Mouse (Mus musculus): ENCODE measurements around the gene Tmcc1.

DNA sequence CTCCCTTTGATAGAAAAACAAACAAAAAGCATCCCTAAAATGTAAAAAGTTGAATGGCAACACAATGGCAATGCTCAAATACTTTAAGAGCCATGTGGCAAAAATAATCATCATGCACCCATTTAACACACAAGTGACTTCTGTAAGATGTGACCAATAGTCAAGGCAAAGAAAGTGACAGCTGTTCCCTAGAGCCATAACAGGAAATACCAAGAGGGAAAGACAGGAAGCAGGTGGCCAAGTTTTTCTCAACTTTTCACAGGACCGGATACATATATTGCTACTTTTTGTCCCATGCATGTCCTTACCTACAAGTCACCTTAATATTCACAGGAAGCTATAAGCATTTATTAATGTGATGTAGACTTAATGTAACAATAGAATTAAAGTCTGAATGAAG is 3.9 kb downstream of the Tmcc1 start:
- TF ChIP-seq MAX (IDR thresholded peaks at IDR 0.05; ENCODE audit: low read depth) (no peak), POLR2AphosphoS2 (IDR thresholded peaks at IDR 0.05; ENCODE audit: insufficient read length, low read depth) (no peak), POLR2A (IDR thresholded peaks at IDR 0.05; ENCODE audit: insufficient read length, low read depth) (no peak), TCF3 (IDR thresholded peaks at IDR 0.05; ENCODE audit: insufficient read length, low read depth) (no peak), E2F4 (IDR thresholded peaks at IDR 0.05; ENCODE audit: insufficient read depth) (no peak), MYOG (IDR thresholded peaks at IDR 0.05; ENCODE audit: control insufficient read depth in 1 of 3, insufficient read depth in 1 of 3, insufficient read length in 2 of 3, low read depth in 2 of 3) (peak in 1 of 3 experiments; percentile 70), CEBPB (IDR thresholded peaks at IDR 0.05; ENCODE audit: insufficient read depth, poor library complexity, severe bottlenecking) (no peak)
